Mouse (Mus musculus) heart, adult 2 months (tissue): ENCODE results near the gene Set.

Source experiments
- CTCF ChIP-seq: fragments of 200-600 bp; IDR thresholded peaks from 2 replicates; pipeline ENCODE4 v1.8.1; 2022; ENCODE audit warnings: antibody characterized with exemption, mild to moderate bottlenecking, moderate library complexity
- EP300 ChIP-seq: fragments of 200-500 bp; IDR thresholded peaks from 2 replicates; pipeline ENCODE4 v1.6.1; 2011; ENCODE audit warnings: low read depth, low read length, control low read depth; ENCODE audit not compliant: insufficient read depth
- POLR2A ChIP-seq: fragments of 200-500 bp; IDR thresholded peaks from 2 replicates; pipeline ENCODE4 v1.6.1; 2011; ENCODE audit warnings: mild to moderate bottlenecking, low read depth, low read length, control low read depth; ENCODE audit not compliant: insufficient read depth

GRCm38 (mm10) chr2:30078760-30079159 lies 21.6 kb downstream of the Set start:
- TF ChIP-seq POLR2A (no peak), EP300 (no peak), CTCF (no peak)
